Mouse (Mus musculus) spleen, adult 2 months (tissue): Measurements from ENCODE around the gene 4930432M17Rik.

Experiments used
- CTCF ChIP-seq: fragments of 200-500 bp; IDR thresholded peaks from 2 replicates; pipeline ENCODE4 v1.5.1; 2011; ENCODE audit warnings: mild to moderate bottlenecking, inconsistent platforms; ENCODE audit not compliant: insufficient read depth, insufficient read length, insufficient replicate concordance; ENCODE audit errors: extremely low read depth
- POLR2A ChIP-seq: fragments of 200-500 bp; IDR thresholded peaks from 2 replicates; pipeline ENCODE4 v1.6.1; 2011; ENCODE audit warnings: low read depth, low read length, inconsistent platforms

GRCm38 (mm10) chr3:121634963-121635362, 35.6 kb upstream of the 4930432M17Rik start:
- no peak for TF ChIP-seq POLR2A
- TF ChIP-seq CTCF: no peak
